Mouse (Mus musculus) G1E (cell line): ENCODE data around the gene Tmem108.

Experiments
- CTCF ChIP-seq: IDR thresholded peaks from 2 replicates; pipeline ENCODE4 v1.5.1; 2012; ENCODE audit warnings: low read depth, low read length, inconsistent platforms, mixed read lengths
- GATA1 ChIP-seq: IDR thresholded peaks from 2 replicates; pipeline ENCODE4 v1.6.1; 2012; ENCODE audit warnings: borderline replicate concordance, low read length, inconsistent platforms, mixed read lengths
- TAL1 ChIP-seq: conservative IDR thresholded peaks from 2 replicates; pipeline ENCODE4 v1.6.1; 2012; ENCODE audit warnings: low read depth, low read length, inconsistent platforms, mixed read lengths

- TF ChIP-seq CTCF (no peak), TAL1 (no peak), GATA1 (no peak)
Measured at GRCm38 (mm10) chr9:103721081-103721480, 40.6 kb downstream of the Tmem108 start.
